Mouse (Mus musculus) lung, embryonic 15.5 days (tissue): ENCODE data around the gene Cebpb. TPM values are rescaled to one million over a fixed set of nuclear protein-coding genes. Genes with fewer than 3 reads are reported as not detected.

ENCODE experiments used
- ATAC-seq: fragments of 200-750 bp; cut with Nextera tagmentation; 2 replicates; pipeline ENCODE4 v1.8.0; 2017; ENCODE audit warnings: moderate number of reproducible peaks, borderline replicate concordance; ENCODE audit not compliant: low FRiP score, low TSS enrichment; ENCODE audit errors: extremely low read depth
- H3K27ac ChIP-seq: fragments of 300-500 bp; sonication (generic); 2 replicates; pipeline ENCODE4 v1.5.1; 2015; ENCODE audit warnings: moderate library complexity, mild to moderate bottlenecking, inconsistent platforms
- H3K27me3 ChIP-seq: fragments of 300-500 bp; sonication (generic); 2 replicates; pipeline ENCODE4 v1.6.1; 2015; ENCODE audit warnings: inconsistent platforms
- H3K36me3 ChIP-seq: fragments of 300-500 bp; sonication (generic); 2 replicates; pipeline ENCODE4 v1.6.1; 2015; ENCODE audit warnings: inconsistent platforms
- H3K4me1 ChIP-seq: fragments of 300-500 bp; sonication (generic); 2 replicates; pipeline ENCODE4 v1.6.1; 2015; ENCODE audit warnings: inconsistent platforms
- H3K4me2 ChIP-seq: fragments of 300-500 bp; sonication (generic); 2 replicates; pipeline ENCODE4 v1.6.1; 2015; ENCODE audit warnings: inconsistent platforms, mild to moderate bottlenecking, moderate library complexity
- H3K4me3 ChIP-seq: fragments of 300-500 bp; sonication (generic); 2 replicates; pipeline ENCODE4 v1.5.1; 2015; ENCODE audit warnings: mild to moderate bottlenecking, inconsistent platforms
- H3K9ac ChIP-seq: fragments of 300-500 bp; sonication (generic); 2 replicates; pipeline ENCODE4 v1.6.1; 2015; ENCODE audit warnings: inconsistent platforms
- H3K9me3 ChIP-seq: fragments of 300-500 bp; sonication (generic); 2 replicates; pipeline ENCODE4 v1.6.1; 2016; ENCODE audit warnings: inconsistent platforms
- WGBS: fragments of 180-500 bp; shearing (Covaris S2); methylation state at CpG from one replicate; pipeline ENCODE4 v1.1.7; 2015; 5-methylcytosine and 5-hydroxymethylcytosine counted together
- polyA plus RNA-seq: library from polyadenylated mRNA; unstranded; fragments of >200 nt; fragmentation: Nextera tagmentation; extraction: Ambion mirVana; gene quantifications from 2 replicates; pipeline ENCODE4 v1.2.1, GENCODE M21; 2015

Gene Cebpb
- polyA plus RNA-seq, 1 experiment from 2014 or later, result 68.1 TPM

- H3K27ac ChIP-seq, result peak overlapping the region; percentile 53
These were observed 24.4 kb downstream of the Cebpb start for GRCm38 (mm10) chr2:167712872-167713821.

GRCm38 (mm10) chr2:167714298-167714697 is 25.6 kb downstream of the Cebpb start:
- no peak overlapping the region for H3K4me3 ChIP-seq
- 89% methylated on average over 6 of the region's 6 CpGs for WGBS
- no peak overlapping the region for H3K9ac ChIP-seq
- H3K9me3 ChIP-seq, result no peaks in the 10 kb centered on the region
- no peaks in the 10 kb centered on the region for H3K27me3 ChIP-seq
- H3K4me1 ChIP-seq, result peaks cover 7% of the 10 kb centered on the region
- no peak overlapping the region for H3K4me2 ChIP-seq
- H3K27ac ChIP-seq, result no peak overlapping the region
- H3K36me3 ChIP-seq, result no peaks in the 10 kb centered on the region
- ATAC-seq, result no peak

More at GRCm38 (mm10) chr2:167712872-167713821, 24.4 kb downstream of the Cebpb start:
- Histone ChIP-seq H3K36me3 (no peaks in the 10 kb centered on the region), H3K9ac (no peak overlapping the region), H3K27me3 (no peaks in the 10 kb centered on the region), H3K4me1 (peaks cover 7% of the 10 kb centered on the region), H3K9me3 (no peaks in the 10 kb centered on the region), H3K4me3 (no peak overlapping the region), H3K4me2 (no peak overlapping the region)
- ATAC-seq, result peak; percentile 13; the same call in 1 of the 2 replicates
- 52% methylated on average over 19 of the region's 23 CpGs for WGBS

GRCm38 (mm10) chr2:167715008-167715407 is 26.3 kb downstream of the Cebpb start:
- WGBS, result 60% methylated on average over 6 of the region's 6 CpGs
- Histone ChIP-seq H3K4me1 (peaks cover 7% of the 10 kb centered on the region), H3K27ac (0 out of 2 replicates have a peak overlapping the region, but pooled peaks have one; percentile 10), H3K9ac (no peak overlapping the region), H3K4me3 (no peak overlapping the region), H3K27me3 (no peaks in the 10 kb centered on the region), H3K36me3 (no peaks in the 10 kb centered on the region), H3K9me3 (no peaks in the 10 kb centered on the region), H3K4me2 (no peak overlapping the region)
- ATAC-seq, result no peak

GRCm38 (mm10) chr2:167717208-167717607 is 28.5 kb downstream of the Cebpb start:
- no peak for ATAC-seq

GRCm38 (mm10) chr2:167719520-167719919 is 30.8 kb downstream of the Cebpb start:
- Histone ChIP-seq H3K36me3 (no peaks in the 10 kb centered on the region), H3K9ac (no peak overlapping the region), H3K27me3 (no peaks in the 10 kb centered on the region), H3K4me1 (no peaks in the 10 kb centered on the region), H3K9me3 (no peaks in the 10 kb centered on the region), H3K27ac (no peak overlapping the region), H3K4me3 (no peak overlapping the region), H3K4me2 (no peak overlapping the region)
- ATAC-seq, result no peak
- 69% methylated on average over 4 of the region's 4 CpGs for WGBS

More at GRCm38 (mm10) chr2:167717208-167717607, 28.5 kb downstream of the Cebpb start:
- no peak overlapping the region for H3K27ac ChIP-seq
- peaks cover 7% of the 10 kb centered on the region for H3K4me1 ChIP-seq
- no peak overlapping the region for H3K4me3 ChIP-seq
- H3K36me3 ChIP-seq, result no peaks in the 10 kb centered on the region
- H3K9ac ChIP-seq, result no peak overlapping the region
- WGBS, result 63% methylated on average over 1 of the region's 1 CpGs
- H3K4me2 ChIP-seq, result no peak overlapping the region
- H3K27me3 ChIP-seq, result no peaks in the 10 kb centered on the region
- no peaks in the 10 kb centered on the region for H3K9me3 ChIP-seq

GRCm38 (mm10) chr2:167721159-167721882 is 32.6 kb downstream of the Cebpb start:
- WGBS, result 66% methylated on average over 11 of the region's 11 CpGs
- H3K4me1 ChIP-seq, result no peaks in the 10 kb centered on the region; the same call in 1 of the 2 replicates
- H3K4me2 ChIP-seq, result no peak overlapping the region
- no peak overlapping the region for H3K9ac ChIP-seq
- no peak overlapping the region for H3K4me3 ChIP-seq
- ATAC-seq, result 0 out of 2 replicates have a peak, but pooled peaks have one; percentile 48
- no peaks in the 10 kb centered on the region for H3K36me3 ChIP-seq
- no peak overlapping the region for H3K27ac ChIP-seq
- H3K27me3 ChIP-seq, result no peaks in the 10 kb centered on the region
- H3K9me3 ChIP-seq, result no peaks in the 10 kb centered on the region

- H3K27me3 ChIP-seq, result no peaks in the 10 kb centered on the region
- H3K9me3 ChIP-seq, result no peaks in the 10 kb centered on the region
- no peak overlapping the region for H3K27ac ChIP-seq
- H3K4me1 ChIP-seq, result peaks cover 11% of the 10 kb centered on the region
- H3K36me3 ChIP-seq, result no peaks in the 10 kb centered on the region
- no peak overlapping the region for H3K4me2 ChIP-seq
- no peak for ATAC-seq
- no peak overlapping the region for H3K4me3 ChIP-seq
- WGBS, result 59% methylated on average over 6 of the region's 6 CpGs
- no peak overlapping the region for H3K9ac ChIP-seq
These were observed 33.8 kb downstream of the Cebpb start for GRCm38 (mm10) chr2:167722538-167722937.

GRCm38 (mm10) chr2:167723589-167724206 is 35.0 kb downstream of the Cebpb start:
- 76% methylated on average over 11 of the region's 11 CpGs for WGBS
- H3K36me3 ChIP-seq, result no peaks in the 10 kb centered on the region
- no peak for ATAC-seq
- H3K4me2 ChIP-seq, result no peak overlapping the region
- peaks cover 12% of the 10 kb centered on the region for H3K4me1 ChIP-seq
- H3K9ac ChIP-seq, result no peak overlapping the region
- no peaks in the 10 kb centered on the region for H3K27me3 ChIP-seq
- H3K4me3 ChIP-seq, result no peak overlapping the region
- no peak overlapping the region for H3K27ac ChIP-seq
- H3K9me3 ChIP-seq, result no peaks in the 10 kb centered on the region

- Histone ChIP-seq H3K36me3 (no peaks in the 10 kb centered on the region), H3K27ac (no peak overlapping the region), H3K27me3 (no peaks in the 10 kb centered on the region), H3K4me3 (no peak overlapping the region), H3K4me1 (peaks cover 18% of the 10 kb centered on the region), H3K9ac (no peak overlapping the region), H3K4me2 (no peak overlapping the region), H3K9me3 (no peaks in the 10 kb centered on the region)
- ATAC-seq, result no peak
- 80% methylated on average over 10 of the region's 10 CpGs for WGBS
These were observed 37.2 kb downstream of the Cebpb start for GRCm38 (mm10) chr2:167725879-167726278.

- no peaks in the 10 kb centered on the region for H3K9me3 ChIP-seq
- H3K36me3 ChIP-seq, result no peaks in the 10 kb centered on the region
- ATAC-seq, result peak; percentile 55
- no peak overlapping the region for H3K9ac ChIP-seq
- H3K4me1 ChIP-seq, result peaks cover 19% of the 10 kb centered on the region
- H3K4me3 ChIP-seq, result no peak overlapping the region
- no peak overlapping the region for H3K4me2 ChIP-seq
- H3K27ac ChIP-seq, result peak overlapping the region; percentile 39
- no peaks in the 10 kb centered on the region for H3K27me3 ChIP-seq
- WGBS, result 23% methylated on average over 13 of the region's 13 CpGs
These were observed 38.4 kb downstream of the Cebpb start for GRCm38 (mm10) chr2:167727161-167727560.

- H3K9ac ChIP-seq, result no peak overlapping the region
- no peak overlapping the region for H3K4me2 ChIP-seq
- H3K4me3 ChIP-seq, result no peak overlapping the region
- WGBS, result 60% methylated on average over 7 of the region's 7 CpGs
- no peak for ATAC-seq
- no peaks in the 10 kb centered on the region for H3K36me3 ChIP-seq
- H3K9me3 ChIP-seq, result no peaks in the 10 kb centered on the region
- no peaks in the 10 kb centered on the region for H3K27me3 ChIP-seq
- no peak overlapping the region for H3K27ac ChIP-seq
- H3K4me1 ChIP-seq, result peaks cover 34% of the 10 kb centered on the region
These were observed 41.3 kb downstream of the Cebpb start for GRCm38 (mm10) chr2:167730036-167730435.
